Mouse (Mus musculus) right cerebral cortex, postnatal 10 days (tissue): ENCODE results near the gene Pnmal2.
"Not testable (repeated sequence)": the region's sequence is repeated elsewhere in the genome, so short reads cannot be mapped to it uniquely, and the experiment has no call there.

Experiments used
- DNase-seq, 2 experiments: peaks; one replicate each; pipeline ENCODE4 v3.0.0; 2021; ENCODE audit warnings: low spot score in 2 of 2

Gene Pnmal2

GRCm38 (mm10) chr7:16944808-16945315, 380 bp downstream of the Pnmal2 start:
- no peak for DNase-seq

GRCm38 (mm10) chr7:16945419-16945818, 937 bp downstream of the Pnmal2 start:
- DNase-seq, result no peak

- peak; percentile 64 to 70 for DNase-seq
Measured at GRCm38 (mm10) chr7:16946441-16947348, 2.2 kb downstream of the Pnmal2 start.

GRCm38 (mm10) chr7:16947349-16947895, 2.9 kb downstream of the Pnmal2 start:
- peak in 1 of 2 experiments; percentile 76 for DNase-seq

- peak; percentile 69 to 73 for DNase-seq
Measured at GRCm38 (mm10) chr7:16947959-16948361, 3.5 kb downstream of the Pnmal2 start.

GRCm38 (mm10) chr7:16948923-16949458, 4.5 kb downstream of the Pnmal2 start:
- DNase-seq, result no peak

GRCm38 (mm10) chr7:16949908-16950841, 5.7 kb downstream of the Pnmal2 start:
- peak; percentile 88 to 91 for DNase-seq

GRCm38 (mm10) chr7:16950861-16951635, 6.6 kb downstream of the Pnmal2 start:
- peak; percentile 87 to 90 for DNase-seq

- DNase-seq, result not testable (repeated sequence)
Measured at GRCm38 (mm10) chr7:16953776-16954175, 9.3 kb downstream of the Pnmal2 start.

- DNase-seq, result no peak
Measured at GRCm38 (mm10) chr7:16955712-16956111, 11.2 kb downstream of the Pnmal2 start.

GRCm38 (mm10) chr7:16956410-16957265, 12.2 kb downstream of the Pnmal2 start:
- DNase-seq, result peak; percentile 83 to 92

- DNase-seq, result peak; percentile 97 to 99
Measured at GRCm38 (mm10) chr7:16959539-16960187, 15.2 kb downstream of the Pnmal2 start, which contains the start of gene Pnmal1. Gene Pnmal1, plus strand, starts transcription at chr7:16959679.

- no peak for DNase-seq
Measured at GRCm38 (mm10) chr7:16961678-16962077, 17.2 kb downstream of the Pnmal2 start.

- DNase-seq, result no peak
Measured at GRCm38 (mm10) chr7:16968414-16968813, 23.9 kb downstream of the Pnmal2 start.

- no peak for DNase-seq
Measured at GRCm38 (mm10) chr7:16971160-16971559, 26.7 kb downstream of the Pnmal2 start.

- no peak for DNase-seq
Measured at GRCm38 (mm10) chr7:16974018-16974417, 29.5 kb downstream of the Pnmal2 start.

GRCm38 (mm10) chr7:16976298-16976697, 31.8 kb downstream of the Pnmal2 start:
- DNase-seq, result no peak

GRCm38 (mm10) chr7:16978173-16978572, 33.7 kb downstream of the Pnmal2 start:
- no peak for DNase-seq

- DNase-seq, result no peak
Measured at GRCm38 (mm10) chr7:16978593-16978992, 34.1 kb downstream of the Pnmal2 start.
